Mouse (Mus musculus) heart, embryonic 12.5 days (tissue): ENCODE data around the gene Kctd20. TPM values are rescaled to one million over a fixed set of nuclear protein-coding genes. Genes with fewer than 3 reads are reported as not detected.
A peak's percentile ranks its signal among the peaks of the same experiment; 100 is the strongest.

ENCODE experiments used
- ATAC-seq: fragments of 200-750 bp; cut with Nextera tagmentation; 2 replicates; pipeline ENCODE4 v1.8.0; 2017; ENCODE audit warnings: moderate TSS enrichment, moderate library complexity; ENCODE audit not compliant: insufficient number of reproducible peaks, low FRiP score
- H3K27ac ChIP-seq: fragments of 300-500 bp; sonication (generic); 2 replicates; pipeline ENCODE4 v1.5.1; 2016; ENCODE audit warnings: mild to moderate bottlenecking, moderate library complexity; ENCODE audit not compliant: poor library complexity, severe bottlenecking
- H3K27me3 ChIP-seq: fragments of 300-500 bp; sonication (generic); replicated peaks from 2 replicates; pipeline ENCODE4 v1.6.1; 2016; ENCODE audit warnings: mild to moderate bottlenecking, moderate library complexity
- H3K36me3 ChIP-seq: fragments of 300-500 bp; sonication (generic); 2 replicates; pipeline ENCODE4 v1.6.1; 2016; ENCODE audit warnings: mild to moderate bottlenecking, moderate library complexity
- H3K4me1 ChIP-seq: fragments of 300-500 bp; sonication (generic); replicated peaks from 2 replicates; pipeline ENCODE4 v1.6.1; 2016; ENCODE audit warnings: mild to moderate bottlenecking
- H3K4me2 ChIP-seq: fragments of 300-500 bp; sonication (generic); 2 replicates; pipeline ENCODE4 v1.6.1; 2016; ENCODE audit warnings: mild to moderate bottlenecking, moderate library complexity
- H3K4me3 ChIP-seq: fragments of 300-500 bp; sonication (generic); 2 replicates; pipeline ENCODE4 v1.5.1; 2016; ENCODE audit warnings: mild to moderate bottlenecking
- H3K9ac ChIP-seq: fragments of 300-500 bp; sonication (generic); 2 replicates; pipeline ENCODE4 v1.6.1; 2016; ENCODE audit warnings: mild to moderate bottlenecking, moderate library complexity
- H3K9me3 ChIP-seq: fragments of 300-500 bp; sonication (generic); replicated peaks from 2 replicates; pipeline ENCODE4 v1.6.1; 2016; ENCODE audit warnings: mild to moderate bottlenecking, moderate library complexity
- WGBS: fragments of 180-500 bp; shearing (Covaris S2); methylation state at CpG from one replicate; pipeline ENCODE4 v1.1.7; 2016; 5-methylcytosine and 5-hydroxymethylcytosine counted together
- polyA plus RNA-seq: library from polyadenylated mRNA; unstranded; fragments of >200 nt; fragmentation: Nextera tagmentation; extraction: Ambion mirVana; gene quantifications from 2 replicates; pipeline ENCODE4 v1.2.1, GENCODE M21; 2016

The Kctd20 gene
- polyA plus RNA-seq, 1 experiment from 2014 or later = 77.5 TPM

DNA sequence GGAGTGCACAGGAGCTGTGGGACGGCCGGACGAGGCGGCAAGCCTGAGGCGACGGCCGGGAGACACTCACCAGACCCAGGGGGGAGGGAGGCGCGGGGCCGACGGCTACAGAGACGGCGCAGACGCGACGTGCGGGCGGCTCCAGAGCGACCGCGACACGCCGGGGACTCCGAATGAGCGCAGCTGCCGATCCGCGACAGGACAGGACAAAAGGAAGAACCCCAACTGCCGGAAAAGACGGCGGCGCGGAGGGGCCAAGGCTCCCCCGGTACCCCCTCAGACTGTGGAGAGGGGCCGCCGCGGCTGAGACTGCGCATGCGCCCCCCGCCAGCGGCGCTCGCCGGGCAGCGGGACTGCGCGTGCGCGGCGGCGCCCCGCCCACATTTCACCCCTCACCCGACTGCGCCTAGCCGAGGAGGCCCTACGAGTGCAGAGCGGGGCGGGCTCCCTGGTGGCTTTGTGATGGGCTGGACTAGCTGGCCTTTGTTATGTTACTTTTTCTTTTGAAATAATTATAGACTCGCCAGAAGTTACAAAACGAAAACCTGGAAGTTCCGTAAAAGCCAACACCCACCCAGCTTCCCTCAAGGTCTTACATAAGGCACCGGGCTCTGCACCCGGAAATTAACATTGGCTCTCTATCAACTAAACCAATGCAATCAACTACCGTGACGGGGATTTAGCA lies 56.0 kb downstream of the Kctd20 start, which contains the start of gene Stk38:
Gene Stk38, minus strand, starts transcription at position 355 of the 685 bp plus-strand sequence.
- peak; percentile 92 for ATAC-seq
- H3K4me3 ChIP-seq = peak within 1 kb of the TSS; percentile 75
- peaks cover 26% of the 10 kb centered on the region for H3K4me1 ChIP-seq
- no peaks in the 10 kb centered on the region for H3K27me3 ChIP-seq
- H3K4me2 ChIP-seq = peak within 1 kb of the TSS; percentile 83
- no peaks in the 10 kb centered on the region for H3K9me3 ChIP-seq
- under 1% methylated on average over 59 of the region's 65 CpGs for WGBS
- peaks cover 3% of the 10 kb centered on the region; the same call in 1 of the 2 replicates for H3K36me3 ChIP-seq
- peak within 1 kb of the TSS; percentile 86 for H3K27ac ChIP-seq
- peak within 1 kb of the TSS; percentile 88 for H3K9ac ChIP-seq

- H3K27me3 ChIP-seq = no peaks in the 10 kb centered on the region
- WGBS = 18% methylated on average over 8 of the region's 8 CpGs
- H3K4me2 ChIP-seq = peak overlapping the region; percentile 83
Observed at GRCm38 (mm10) chr17:29008326-29008650, 56.5 kb downstream of the Kctd20 start.

GRCm38 (mm10) chr17:29009181-29009580 lies 57.4 kb downstream of the Kctd20 start:
- no peak overlapping the region for H3K4me3 ChIP-seq
- no peak overlapping the region for H3K27ac ChIP-seq
- H3K9ac ChIP-seq = no peak overlapping the region
- WGBS = 77% methylated on average over 4 of the region's 4 CpGs
- ATAC-seq = no peak
- H3K36me3 ChIP-seq = peaks cover 2% of the 10 kb centered on the region; the same call in 1 of the 2 replicates
- no peak overlapping the region for H3K4me2 ChIP-seq
- H3K9me3 ChIP-seq = no peaks in the 10 kb centered on the region
- H3K4me1 ChIP-seq = peaks cover 23% of the 10 kb centered on the region
- no peaks in the 10 kb centered on the region for H3K27me3 ChIP-seq

More at GRCm38 (mm10) chr17:29008326-29008650, 56.5 kb downstream of the Kctd20 start:
- Histone ChIP-seq H3K9me3 (no peaks in the 10 kb centered on the region), H3K36me3 (peaks cover 3% of the 10 kb centered on the region; the same call in 1 of the 2 replicates), H3K4me1 (peaks cover 26% of the 10 kb centered on the region), H3K4me3 (peak overlapping the region; percentile 75), H3K9ac (peak overlapping the region; percentile 88), H3K27ac (peak overlapping the region; percentile 86)
- no peak for ATAC-seq

DNA sequence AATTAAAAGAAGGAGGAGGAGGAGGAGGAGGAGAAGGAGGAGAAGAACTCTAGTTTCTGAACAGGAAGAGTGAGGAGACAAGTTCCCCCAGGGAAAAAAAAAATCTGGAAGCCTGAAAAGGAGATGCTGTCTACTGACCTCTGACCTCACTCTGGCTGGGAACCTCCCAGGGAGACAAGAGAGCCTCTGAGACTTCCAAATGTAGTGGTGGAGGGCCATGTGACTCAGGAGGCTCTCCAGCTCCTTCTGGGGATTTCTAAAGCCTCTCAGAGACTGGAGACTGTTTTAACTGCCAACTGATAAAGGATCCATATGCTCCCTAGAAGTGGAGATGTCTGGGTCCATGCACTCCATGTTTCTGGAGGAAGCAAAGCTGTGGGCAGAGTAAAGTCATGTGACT lies 62.5 kb downstream of the Kctd20 start:
- H3K4me3 ChIP-seq = no peak overlapping the region
- H3K9ac ChIP-seq = no peak overlapping the region
- peaks cover 5% of the 10 kb centered on the region for H3K4me1 ChIP-seq
- H3K27ac ChIP-seq = peak overlapping the region; percentile 44; the same call in 1 of the 2 replicates
- no peaks in the 10 kb centered on the region for H3K27me3 ChIP-seq
- ATAC-seq = no peak
- no peaks in the 10 kb centered on the region for H3K36me3 ChIP-seq
- no peaks in the 10 kb centered on the region for H3K9me3 ChIP-seq
- no peak overlapping the region for H3K4me2 ChIP-seq

DNA sequence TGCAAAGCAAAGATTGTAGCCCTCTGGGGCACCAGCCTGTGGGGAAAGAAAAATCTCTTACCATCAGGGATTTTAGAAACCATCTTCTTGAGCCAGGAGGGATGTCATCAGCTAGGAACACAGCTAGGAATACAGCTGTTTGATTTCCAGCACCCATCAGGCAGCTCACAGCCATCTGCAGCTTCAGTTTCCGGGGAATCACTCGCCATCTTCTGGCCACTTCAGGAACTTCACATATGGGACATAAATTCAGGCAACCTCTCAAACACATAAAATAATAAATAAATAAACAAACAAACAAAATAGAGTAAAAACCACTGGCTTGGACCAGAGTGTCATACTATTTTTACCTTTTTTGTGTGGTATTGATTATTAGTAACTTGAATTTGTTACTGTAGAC lies 63.9 kb downstream of the Kctd20 start:
- Histone ChIP-seq H3K4me2 (no peak overlapping the region), H3K27me3 (no peaks in the 10 kb centered on the region), H3K36me3 (no peaks in the 10 kb centered on the region), H3K9ac (no peak overlapping the region), H3K4me1 (peaks cover 5% of the 10 kb centered on the region), H3K27ac (no peak overlapping the region), H3K9me3 (no peaks in the 10 kb centered on the region), H3K4me3 (no peak overlapping the region)
- ATAC-seq = no peak
- WGBS = 26% methylated on average over 2 of the region's 2 CpGs

- ATAC-seq = no peak
- Histone ChIP-seq H3K9me3 (no peaks in the 10 kb centered on the region), H3K27ac (no peak overlapping the region), H3K36me3 (no peaks in the 10 kb centered on the region), H3K4me2 (no peak overlapping the region), H3K27me3 (no peaks in the 10 kb centered on the region), H3K4me1 (peaks cover 5% of the 10 kb centered on the region), H3K9ac (no peak overlapping the region), H3K4me3 (no peak overlapping the region)
- 86% methylated on average over 4 of the region's 4 CpGs for WGBS
Observed at GRCm38 (mm10) chr17:29016705-29017104, 65.0 kb downstream of the Kctd20 start.

DNA sequence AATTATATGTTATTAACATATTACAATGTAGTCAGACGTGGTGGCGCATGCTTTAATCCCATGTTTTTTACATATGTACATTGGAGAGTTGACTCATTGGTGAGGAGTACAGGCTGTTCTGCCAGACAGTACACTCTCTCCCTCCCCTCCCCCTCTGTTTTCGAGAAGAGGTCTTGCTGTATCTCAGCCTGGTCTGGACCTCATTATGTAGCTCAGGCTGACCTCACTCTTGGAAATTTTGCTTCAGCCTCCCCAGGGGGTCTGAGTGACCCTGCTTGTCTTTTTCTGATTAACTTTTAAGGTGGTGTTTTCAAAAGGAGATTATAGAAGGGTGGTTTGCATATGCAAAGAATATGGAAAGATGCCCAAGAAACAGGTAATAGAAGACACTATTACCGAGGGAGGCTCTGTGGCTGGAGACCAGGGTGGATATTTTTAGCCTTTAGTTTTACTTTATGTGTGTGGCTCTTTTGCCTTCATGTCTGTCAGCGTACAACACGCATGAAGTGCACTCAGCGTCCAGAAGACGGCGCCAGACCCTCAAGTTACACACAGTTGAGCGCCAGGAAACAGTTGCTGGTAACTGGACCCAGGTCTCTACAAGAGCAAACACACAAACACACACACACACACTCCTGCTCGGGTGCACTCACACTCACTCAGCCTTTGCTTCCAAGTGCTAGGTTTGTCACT lies 66.7 kb downstream of the Kctd20 start:
- Histone ChIP-seq H3K27me3 (no peaks in the 10 kb centered on the region), H3K9ac (no peak overlapping the region), H3K27ac (no peak overlapping the region), H3K9me3 (no peaks in the 10 kb centered on the region), H3K4me2 (no peak overlapping the region), H3K4me3 (no peak overlapping the region), H3K4me1 (peaks cover 5% of the 10 kb centered on the region), H3K36me3 (no peaks in the 10 kb centered on the region)
- 45% methylated on average over 11 of the region's 11 CpGs for WGBS
- no peak for ATAC-seq

Other genes starting within 250 kb of the Kctd20 start
- 3.1 and 3.3 TPM in 2 replicates for gene AC170998.1, start 225.9 kb upstream of the Kctd20 start, polyA plus RNA-seq
- 3.2 and 3.9 TPM in 2 replicates for gene Mapk13, start 182.7 kb upstream of the Kctd20 start, polyA plus RNA-seq
- gene Brpf3, start 150.9 kb upstream of the Kctd20 start, polyA plus RNA-seq = 13.2 and 15.4 TPM in 2 replicates
- 0.05 TPM in 1 of 2 replicates, not detected in the other for gene Pnpla1, start 93.5 kb upstream of the Kctd20 start, polyA plus RNA-seq
- 0.04 and 0.06 TPM in 2 replicates for gene 4930539E08Rik, start 36.6 kb upstream of the Kctd20 start, polyA plus RNA-seq
- gene Pxt1, start 8.1 kb upstream of the Kctd20 start, polyA plus RNA-seq = not detected in 2 replicates
- gene Stk38, start 56.0 kb downstream of the Kctd20 start, polyA plus RNA-seq = 91.0 and 94.3 TPM in 2 replicates
- 406 and 412 TPM in 2 replicates for gene Srsf3, start 80.7 kb downstream of the Kctd20 start, polyA plus RNA-seq
- 43.2 and 45.3 TPM in 2 replicates for gene Cdkn1a, start 139.0 kb downstream of the Kctd20 start, polyA plus RNA-seq
- 0.13 TPM in 1 of 2 replicates, not detected in the other for gene Rab44, start 162.2 kb downstream of the Kctd20 start, polyA plus RNA-seq